Mouse (Mus musculus): ENCODE results near the gene Cdk6. TPM values are rescaled to one million over a fixed set of nuclear protein-coding genes. Genes with fewer than 3 reads are reported as not detected.

The Cdk6 gene
- polyA plus RNA-seq, 1 experiment from 2014 or later: 14.1 TPM

Other genes with a start within 250 kb of the Cdk6 start
- gene Fam133b, start 202.3 kb downstream of the Cdk6 start, polyA plus RNA-seq (2014; fragmentation: Nextera tagmentation; extraction: Ambion mirVana): 35.4 and 36.8 TPM in 2 replicates
- gene 1700109H08Rik, start 230.1 kb downstream of the Cdk6 start, polyA plus RNA-seq (2014; fragmentation: Nextera tagmentation; extraction: Ambion mirVana): 2.5 and 3.0 TPM in 2 replicates